Mouse (Mus musculus): ENCODE measurements around the gene Gli3. TPM values are rescaled to one million over a fixed set of nuclear protein-coding genes. Genes with fewer than 3 reads are reported as not detected.

The Gli3 gene
- 23.1 and 24.7 TPM in 2 replicates for polyA plus RNA-seq (2015; fragmentation: Nextera tagmentation; extraction: Ambion mirVana)

- H3K9ac ChIP-seq, result peak within 1 kb of the TSS; percentile 91
- ATAC-seq (ENCODE audit: insufficient number of reproducible peaks, low FRiP score, low TSS enrichment, low read depth), result peak; percentile 96
These were observed at the start of gene Gli3 for GRCm38 (mm10) chr13:15462830-15463491. Gene Gli3, plus strand, starts transcription at chr13:15463235.

GRCm38 (mm10) chr13:15421182-15421750 is 41.8 kb upstream of the Gli3 start:
- Histone ChIP-seq H3K27me3 (no peaks in the 10 kb centered on the region), H3K9me3 (replicated peaks) (no peaks in the 10 kb centered on the region), H3K27ac (replicated peaks) (peak overlapping the region; percentile 36; the same call in 1 of the 2 replicates), H3K4me1 (peaks cover 6% of the 10 kb centered on the region; the same call in 1 of the 2 replicates), H3K4me2 (replicated peaks) (peak overlapping the region; percentile 48), H3K4me3 (replicated peaks) (peak overlapping the region; percentile 19; the same call in 1 of the 2 replicates), H3K9ac (no peak overlapping the region), H3K36me3 (no peaks in the 10 kb centered on the region)
- ATAC-seq (ENCODE audit: insufficient number of reproducible peaks, low FRiP score, low TSS enrichment, low read depth), result no peak
- WGBS, result 5% methylated on average over 10 of the region's 10 CpGs

More at GRCm38 (mm10) chr13:15462830-15463491, at the start of gene Gli3:
- Histone ChIP-seq H3K27me3 (no peaks in the 10 kb centered on the region), H3K4me2 (replicated peaks) (peak within 1 kb of the TSS; percentile 61), H3K4me1 (peaks cover 28% of the 10 kb centered on the region), H3K27ac (replicated peaks) (peak within 1 kb of the TSS; percentile 98), H3K4me3 (replicated peaks) (peak within 1 kb of the TSS; percentile 78), H3K9me3 (replicated peaks) (no peaks in the 10 kb centered on the region), H3K36me3 (no peaks in the 10 kb centered on the region)
- WGBS, result under 1% methylated on average over 63 of the region's 76 CpGs

DNA sequence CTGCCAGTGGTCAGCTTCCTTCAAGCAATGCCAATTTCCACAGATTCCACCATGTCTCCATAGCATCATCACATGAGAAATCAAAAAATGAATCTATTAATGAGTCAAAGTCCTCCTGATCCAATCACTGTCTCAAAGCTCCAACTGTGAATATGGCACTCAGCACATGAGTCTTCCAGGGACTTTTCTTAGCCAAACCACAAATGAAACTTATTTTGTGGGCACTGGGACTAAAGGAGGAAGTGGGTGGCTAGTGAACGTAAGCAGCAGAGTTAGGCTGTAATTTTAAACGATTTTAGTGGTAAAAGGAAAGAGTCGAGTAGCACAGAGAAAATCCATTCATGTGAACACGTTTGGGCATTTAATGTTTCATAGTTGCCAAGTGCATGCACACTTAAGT is 21.0 kb upstream of the Gli3 start:
- Histone ChIP-seq H3K4me1 (peaks cover 16% of the 10 kb centered on the region; the same call in 1 of the 2 replicates), H3K9me3 (replicated peaks) (no peaks in the 10 kb centered on the region), H3K4me3 (replicated peaks) (no peak overlapping the region), H3K27ac (replicated peaks) (peak overlapping the region; percentile 13; the same call in 1 of the 2 replicates), H3K36me3 (no peaks in the 10 kb centered on the region), H3K9ac (no peak overlapping the region), H3K27me3 (no peaks in the 10 kb centered on the region), H3K4me2 (replicated peaks) (no peak overlapping the region)
- no peak for ATAC-seq (ENCODE audit: insufficient number of reproducible peaks, low FRiP score, low TSS enrichment, low read depth)
- 49% methylated on average over 4 of the region's 4 CpGs for WGBS

DNA sequence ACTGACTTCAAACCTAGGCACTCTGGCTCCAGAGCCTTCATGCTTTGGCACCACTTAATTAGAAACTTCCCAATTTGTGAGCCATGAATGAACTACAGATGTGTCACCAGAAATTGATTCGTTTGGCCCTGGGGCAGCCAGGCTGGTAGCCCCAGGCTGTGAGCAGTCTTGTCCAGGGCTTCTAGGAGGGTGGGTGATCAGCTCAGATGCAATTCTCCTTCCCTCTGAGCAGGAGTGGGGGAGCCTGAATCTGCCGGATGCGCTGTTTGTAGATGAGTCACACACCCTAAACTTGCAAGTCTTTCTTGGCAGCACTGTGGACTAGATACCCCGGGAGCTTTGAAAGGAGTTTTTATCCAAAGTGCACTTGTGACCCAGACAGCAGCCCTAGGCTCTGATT is 18.7 kb upstream of the Gli3 start:
- Histone ChIP-seq H3K4me3 (replicated peaks) (no peak overlapping the region), H3K4me2 (replicated peaks) (no peak overlapping the region), H3K9ac (no peak overlapping the region), H3K27ac (replicated peaks) (no peak overlapping the region), H3K36me3 (no peaks in the 10 kb centered on the region), H3K27me3 (no peaks in the 10 kb centered on the region), H3K9me3 (replicated peaks) (no peaks in the 10 kb centered on the region), H3K4me1 (peaks cover 16% of the 10 kb centered on the region; the same call in 1 of the 2 replicates)
- ATAC-seq (ENCODE audit: insufficient number of reproducible peaks, low FRiP score, low TSS enrichment, low read depth), result no peak
- WGBS, result 14% methylated on average over 4 of the region's 4 CpGs

GRCm38 (mm10) chr13:15445591-15445990 is 17.4 kb upstream of the Gli3 start:
- no peaks in the 10 kb centered on the region for H3K9me3 ChIP-seq (replicated peaks)
- H3K27me3 ChIP-seq, result no peaks in the 10 kb centered on the region
- H3K27ac ChIP-seq (replicated peaks), result no peak overlapping the region
- no peak overlapping the region for H3K9ac ChIP-seq
- peaks cover 16% of the 10 kb centered on the region; the same call in 1 of the 2 replicates for H3K4me1 ChIP-seq
- H3K4me3 ChIP-seq (replicated peaks), result no peak overlapping the region
- no peak for ATAC-seq (ENCODE audit: insufficient number of reproducible peaks, low FRiP score, low TSS enrichment, low read depth)
- H3K4me2 ChIP-seq (replicated peaks), result no peak overlapping the region
- no peaks in the 10 kb centered on the region for H3K36me3 ChIP-seq
- WGBS, result 42% methylated on average over 2 of the region's 2 CpGs

GRCm38 (mm10) chr13:15446004-15446403 is 17.0 kb upstream of the Gli3 start:
- Histone ChIP-seq H3K36me3 (no peaks in the 10 kb centered on the region), H3K4me3 (replicated peaks) (no peak overlapping the region), H3K4me1 (peaks cover 16% of the 10 kb centered on the region; the same call in 1 of the 2 replicates), H3K4me2 (replicated peaks) (no peak overlapping the region), H3K27ac (replicated peaks) (no peak overlapping the region), H3K9me3 (replicated peaks) (no peaks in the 10 kb centered on the region), H3K9ac (no peak overlapping the region), H3K27me3 (no peaks in the 10 kb centered on the region)
- ATAC-seq (ENCODE audit: insufficient number of reproducible peaks, low FRiP score, low TSS enrichment, low read depth), result no peak
- WGBS, result 50% methylated on average over 8 of the region's 8 CpGs

DNA sequence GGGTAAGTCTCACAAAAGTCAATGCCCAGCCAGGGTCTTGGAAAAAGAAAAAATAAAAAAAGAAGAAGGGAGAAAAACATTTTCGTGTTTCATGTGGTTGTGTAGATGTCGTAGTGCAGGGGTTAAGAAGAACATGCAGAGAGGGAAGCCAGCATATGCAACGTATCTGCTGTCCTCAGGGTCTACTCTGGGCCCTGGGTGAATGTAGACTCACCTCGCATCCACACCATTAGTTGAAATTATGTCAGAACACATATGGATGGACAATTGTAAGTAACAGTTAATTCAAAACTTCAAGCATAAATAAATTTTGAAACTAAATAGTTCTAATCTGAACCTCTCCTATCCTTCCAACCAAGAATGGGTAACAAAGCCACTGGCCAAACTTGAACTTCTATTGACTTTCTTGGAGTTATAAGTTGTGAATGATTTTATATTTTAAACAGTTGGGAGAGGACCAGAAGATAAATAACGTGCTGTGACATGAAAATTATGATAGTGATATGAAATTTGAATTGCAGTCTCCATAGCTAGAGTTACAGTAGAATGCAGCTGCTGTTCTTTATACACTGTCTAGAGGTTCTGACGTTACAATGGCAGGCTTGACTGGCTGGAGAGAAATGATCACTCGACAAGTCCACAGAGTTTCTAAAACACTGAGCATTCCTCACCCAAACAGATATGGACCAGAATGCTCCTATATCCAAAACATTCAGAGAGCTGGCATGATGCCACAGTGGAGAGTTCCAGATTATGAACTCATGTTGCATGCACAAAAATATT is 16.1 kb upstream of the Gli3 start:
- ATAC-seq (ENCODE audit: insufficient number of reproducible peaks, low FRiP score, low TSS enrichment, low read depth), result no peak
- H3K36me3 ChIP-seq, result no peaks in the 10 kb centered on the region
- H3K4me2 ChIP-seq (replicated peaks), result no peak overlapping the region
- no peak overlapping the region for H3K4me3 ChIP-seq (replicated peaks)
- no peaks in the 10 kb centered on the region for H3K27me3 ChIP-seq
- no peak overlapping the region for H3K9ac ChIP-seq
- WGBS, result 69% methylated on average over 7 of the region's 7 CpGs
- H3K27ac ChIP-seq (replicated peaks), result no peak overlapping the region
- no peaks in the 10 kb centered on the region for H3K9me3 ChIP-seq (replicated peaks)
- peaks cover 8% of the 10 kb centered on the region; the same call in 1 of the 2 replicates for H3K4me1 ChIP-seq

DNA sequence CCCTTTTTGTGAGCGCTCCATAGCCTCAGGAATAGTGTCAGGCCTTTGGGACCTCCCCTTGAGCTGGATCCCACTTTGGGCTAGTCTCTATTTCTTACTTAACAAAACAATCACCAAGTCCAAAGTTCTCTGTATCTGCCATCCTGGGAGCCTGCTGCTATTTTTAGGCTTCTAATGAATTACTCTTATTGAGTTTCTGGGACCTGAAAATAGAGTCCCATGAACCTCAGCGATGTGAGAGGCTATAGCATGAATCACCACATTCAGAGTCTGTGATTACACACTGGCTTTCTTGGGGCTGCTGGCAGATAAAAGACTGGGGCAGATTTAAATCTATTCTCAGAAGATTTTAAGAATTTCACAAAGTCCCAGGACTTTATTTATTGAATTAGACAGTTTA is 12.1 kb upstream of the Gli3 start:
- Histone ChIP-seq H3K9me3 (replicated peaks) (no peaks in the 10 kb centered on the region), H3K4me3 (replicated peaks) (no peak overlapping the region), H3K9ac (no peak overlapping the region), H3K4me1 (no peaks in the 10 kb centered on the region), H3K36me3 (no peaks in the 10 kb centered on the region), H3K27ac (replicated peaks) (no peak overlapping the region), H3K4me2 (replicated peaks) (no peak overlapping the region), H3K27me3 (no peaks in the 10 kb centered on the region)
- no peak for ATAC-seq (ENCODE audit: insufficient number of reproducible peaks, low FRiP score, low TSS enrichment, low read depth)
- 57% methylated on average over 2 of the region's 2 CpGs for WGBS

GRCm38 (mm10) chr13:15457841-15458240 is 5.2 kb upstream of the Gli3 start:
- Histone ChIP-seq H3K4me2 (replicated peaks) (no peak overlapping the region), H3K9ac (no peak overlapping the region), H3K4me3 (replicated peaks) (no peak overlapping the region), H3K4me1 (peaks cover 15% of the 10 kb centered on the region), H3K36me3 (no peaks in the 10 kb centered on the region), H3K27me3 (no peaks in the 10 kb centered on the region), H3K9me3 (replicated peaks) (no peaks in the 10 kb centered on the region), H3K27ac (replicated peaks) (no peak overlapping the region)
- no peak for ATAC-seq (ENCODE audit: insufficient number of reproducible peaks, low FRiP score, low TSS enrichment, low read depth)
- 22% methylated on average over 5 of the region's 5 CpGs for WGBS

- Histone ChIP-seq H3K36me3 (no peaks in the 10 kb centered on the region), H3K9me3 (replicated peaks) (no peaks in the 10 kb centered on the region), H3K27ac (replicated peaks) (peak overlapping the region; percentile 44; the same call in 1 of the 2 replicates), H3K4me1 (peaks cover 25% of the 10 kb centered on the region), H3K4me2 (replicated peaks) (peak overlapping the region; percentile 61), H3K4me3 (replicated peaks) (peak overlapping the region; percentile 78), H3K27me3 (no peaks in the 10 kb centered on the region), H3K9ac (no peak overlapping the region)
- 14% methylated on average over 7 of the region's 7 CpGs for WGBS
- ATAC-seq (ENCODE audit: insufficient number of reproducible peaks, low FRiP score, low TSS enrichment, low read depth), result no peak
These were observed 1.1 kb upstream of the Gli3 start for GRCm38 (mm10) chr13:15461926-15462325.

DNA sequence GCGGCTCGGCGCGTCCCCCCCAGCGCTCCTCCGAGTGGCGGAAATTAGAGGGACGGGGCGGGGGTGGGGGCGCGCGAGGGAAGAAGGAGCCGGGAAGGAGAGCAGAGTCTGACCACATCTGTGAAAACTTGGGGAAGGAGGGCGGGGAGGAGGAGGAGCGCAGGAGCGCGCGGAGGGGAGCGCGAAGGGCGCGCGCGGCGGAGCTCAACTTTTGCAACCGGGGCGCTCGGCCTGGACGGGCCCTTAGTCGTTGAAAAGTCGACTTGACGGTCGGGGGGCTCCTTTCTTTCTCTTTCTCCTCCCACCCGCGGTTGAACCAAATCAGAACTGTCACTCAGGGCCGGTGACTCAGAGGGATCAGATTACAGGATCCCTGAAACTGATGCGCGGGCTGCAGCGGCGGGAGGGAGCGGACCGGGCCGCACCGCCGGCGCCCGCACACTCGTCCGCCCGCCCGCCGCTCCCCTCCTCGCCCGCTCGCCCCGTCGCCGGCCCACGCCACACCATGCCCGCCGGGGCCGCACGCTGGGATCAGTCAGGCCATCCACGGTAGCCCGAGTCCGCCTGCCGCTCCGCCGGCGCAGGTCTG is 551 bp downstream of the Gli3 start:
- peak overlapping the region; percentile 91 for H3K9ac ChIP-seq
- no peaks in the 10 kb centered on the region for H3K36me3 ChIP-seq
- ATAC-seq (ENCODE audit: insufficient number of reproducible peaks, low FRiP score, low TSS enrichment, low read depth), result peak; percentile 88
- peak overlapping the region; percentile 78 for H3K4me3 ChIP-seq (replicated peaks)
- H3K9me3 ChIP-seq (replicated peaks), result no peaks in the 10 kb centered on the region
- H3K4me2 ChIP-seq (replicated peaks), result peak overlapping the region; percentile 61
- 0% methylated on average over 66 of the region's 70 CpGs for WGBS
- no peaks in the 10 kb centered on the region for H3K27me3 ChIP-seq
- H3K4me1 ChIP-seq, result peaks cover 32% of the 10 kb centered on the region
- H3K27ac ChIP-seq (replicated peaks), result peak overlapping the region; percentile 98
